Mouse (Mus musculus) neural tube, embryonic 15.5 days (tissue): ENCODE data around the gene Cs. TPM values are rescaled to one million over a fixed set of nuclear protein-coding genes. Genes with fewer than 3 reads are reported as not detected.

Source experiments
- ATAC-seq: fragments of 200-750 bp; cut with Nextera tagmentation; 2 replicates; pipeline ENCODE4 v1.8.0; 2017; ENCODE audit warnings: mild to moderate bottlenecking, moderate TSS enrichment, moderate library complexity; ENCODE audit not compliant: low FRiP score
- H3K27ac ChIP-seq: fragments of 300-500 bp; sonication (generic); replicated peaks from 2 replicates; pipeline ENCODE4 v1.5.1; 2015; ENCODE audit warnings: mild to moderate bottlenecking, inconsistent platforms
- H3K27me3 ChIP-seq: fragments of 300-500 bp; sonication (generic); replicated peaks from 2 replicates; pipeline ENCODE4 v1.6.1; 2015; ENCODE audit warnings: inconsistent platforms
- H3K36me3 ChIP-seq: fragments of 300-500 bp; sonication (generic); 2 replicates; pipeline ENCODE4 v1.6.1; 2015; ENCODE audit warnings: inconsistent platforms
- H3K4me1 ChIP-seq: fragments of 300-500 bp; sonication (generic); 2 replicates; pipeline ENCODE4 v1.6.1; 2015; ENCODE audit warnings: inconsistent platforms
- H3K4me2 ChIP-seq: fragments of 300-500 bp; sonication (generic); 2 replicates; pipeline ENCODE4 v1.6.1; 2015; ENCODE audit warnings: inconsistent platforms, mild to moderate bottlenecking, moderate library complexity
- H3K4me3 ChIP-seq: fragments of 300-500 bp; sonication (generic); replicated peaks from 2 replicates; pipeline ENCODE4 v1.5.1; 2015; ENCODE audit warnings: mild to moderate bottlenecking, inconsistent platforms
- H3K9ac ChIP-seq: fragments of 300-500 bp; sonication (generic); replicated peaks from 2 replicates; pipeline ENCODE4 v1.6.1; 2015; ENCODE audit warnings: mild to moderate bottlenecking, inconsistent platforms
- H3K9me3 ChIP-seq: fragments of 300-500 bp; sonication (generic); replicated peaks from 2 replicates; pipeline ENCODE4 v1.6.1; 2016; ENCODE audit warnings: inconsistent platforms
- WGBS: fragments of 180-500 bp; shearing (Covaris S2); methylation state at CpG from one replicate; pipeline ENCODE4 v1.1.7; 2015; ENCODE audit warnings: mixed read lengths; 5-methylcytosine and 5-hydroxymethylcytosine counted together
- polyA plus RNA-seq: library from polyadenylated mRNA; unstranded; fragments of >200 nt; fragmentation: Nextera tagmentation; extraction: Ambion mirVana; gene quantifications from 2 replicates; pipeline ENCODE4 v1.2.1, GENCODE M21; 2015

Cs gene
- polyA plus RNA-seq, 1 experiment from 2014 or later, result 268 TPM

DNA sequence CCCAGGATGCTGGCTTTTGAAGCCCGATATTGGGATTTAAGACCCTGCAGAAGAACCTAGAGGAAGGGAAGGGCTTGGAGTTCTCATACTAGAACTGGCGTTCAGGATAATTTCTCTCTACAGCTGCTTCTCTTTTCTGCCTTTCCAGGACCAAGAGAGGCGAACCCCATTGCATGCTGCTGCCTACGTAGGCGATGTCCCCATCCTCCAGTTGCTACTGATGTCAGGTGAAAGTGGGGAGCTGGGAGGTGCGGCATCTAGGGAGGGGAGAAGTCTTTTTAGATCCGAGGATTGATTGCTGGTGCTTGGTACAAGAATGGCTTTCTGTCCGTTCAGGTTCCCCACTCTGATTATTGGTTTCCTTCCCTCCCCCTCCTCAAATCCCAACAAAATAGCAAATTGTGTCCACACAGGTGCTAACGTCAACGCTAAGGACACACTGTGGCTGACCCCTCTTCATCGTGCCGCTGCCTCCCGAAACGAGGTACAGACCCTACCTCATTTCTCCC, 40.5 kb downstream of the Cs start:
- peak overlapping the region; percentile 83 for H3K9ac ChIP-seq
- peak overlapping the region; percentile 91 for H3K4me3 ChIP-seq
- no peak for ATAC-seq
- H3K4me1 ChIP-seq, result peaks cover 30% of the 10 kb centered on the region
- H3K4me2 ChIP-seq, result peak overlapping the region; percentile 80
- no peaks in the 10 kb centered on the region for H3K9me3 ChIP-seq
- H3K36me3 ChIP-seq, result peaks cover 42% of the 10 kb centered on the region
- H3K27me3 ChIP-seq, result no peaks in the 10 kb centered on the region
- H3K27ac ChIP-seq, result peak overlapping the region; percentile 97
- WGBS, result 54% methylated on average over 14 of the region's 14 CpGs

GRCm38 (mm10) chr10:128378462-128378861, 40.9 kb downstream of the Cs start:
- H3K9me3 ChIP-seq, result no peaks in the 10 kb centered on the region
- no peaks in the 10 kb centered on the region for H3K27me3 ChIP-seq
- H3K36me3 ChIP-seq, result peaks cover 46% of the 10 kb centered on the region
- H3K9ac ChIP-seq, result peak overlapping the region; percentile 83
- WGBS, result 40% methylated on average over 3 of the region's 3 CpGs
- H3K4me1 ChIP-seq, result peaks cover 30% of the 10 kb centered on the region
- H3K27ac ChIP-seq, result peak overlapping the region; percentile 97
- H3K4me3 ChIP-seq, result peak overlapping the region; percentile 91
- peak overlapping the region; percentile 80 for H3K4me2 ChIP-seq
- ATAC-seq, result no peak

- whole genome bisulfite sequencing, result 93% methylated on average over 7 of the region's 7 CpGs
Observed at GRCm38 (mm10) chr10:128379260-128379659, 41.7 kb downstream of the Cs start.

DNA sequence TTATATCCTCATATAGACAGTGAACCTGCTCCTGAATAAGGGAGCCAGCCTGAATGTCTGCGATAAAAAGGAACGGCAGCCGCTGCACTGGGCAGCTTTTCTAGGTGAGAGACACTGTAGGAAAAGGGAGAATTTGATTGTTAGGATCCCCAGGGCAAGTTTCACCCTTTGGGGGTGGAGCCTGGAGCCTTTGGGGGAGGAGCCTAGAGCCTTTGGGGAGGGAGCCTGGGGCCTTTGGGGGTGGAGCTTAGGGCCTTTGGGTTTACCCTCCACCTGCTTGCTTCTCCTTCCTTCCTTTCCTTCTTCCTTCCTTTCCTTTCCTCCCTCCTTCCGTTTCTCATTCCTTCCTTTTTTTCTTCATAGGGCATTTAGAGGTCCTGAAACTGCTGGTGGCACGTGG, 43.0 kb downstream of the Cs start:
- no peaks in the 10 kb centered on the region for H3K27me3 ChIP-seq
- WGBS, result 93% methylated on average over 5 of the region's 5 CpGs
- H3K27ac ChIP-seq, result no peak overlapping the region
- no peak overlapping the region for H3K9ac ChIP-seq
- H3K4me2 ChIP-seq, result no peak overlapping the region
- H3K4me1 ChIP-seq, result peaks cover 30% of the 10 kb centered on the region
- H3K9me3 ChIP-seq, result no peaks in the 10 kb centered on the region
- H3K4me3 ChIP-seq, result no peak overlapping the region
- H3K36me3 ChIP-seq, result peaks cover 66% of the 10 kb centered on the region
- no peak for ATAC-seq

More at GRCm38 (mm10) chr10:128379260-128379659, 41.7 kb downstream of the Cs start:
- no peak overlapping the region for H3K4me2 ChIP-seq
- H3K9ac ChIP-seq, result peak overlapping the region; percentile 83; the same call in 1 of the 2 replicates
- no peak for ATAC-seq
- peak overlapping the region; percentile 13; the same call in 1 of the 2 replicates for H3K27ac ChIP-seq
- no peaks in the 10 kb centered on the region for H3K9me3 ChIP-seq
- peaks cover 54% of the 10 kb centered on the region for H3K36me3 ChIP-seq
- H3K4me3 ChIP-seq, result no peak overlapping the region
- H3K27me3 ChIP-seq, result no peaks in the 10 kb centered on the region
- H3K4me1 ChIP-seq, result peaks cover 30% of the 10 kb centered on the region

DNA sequence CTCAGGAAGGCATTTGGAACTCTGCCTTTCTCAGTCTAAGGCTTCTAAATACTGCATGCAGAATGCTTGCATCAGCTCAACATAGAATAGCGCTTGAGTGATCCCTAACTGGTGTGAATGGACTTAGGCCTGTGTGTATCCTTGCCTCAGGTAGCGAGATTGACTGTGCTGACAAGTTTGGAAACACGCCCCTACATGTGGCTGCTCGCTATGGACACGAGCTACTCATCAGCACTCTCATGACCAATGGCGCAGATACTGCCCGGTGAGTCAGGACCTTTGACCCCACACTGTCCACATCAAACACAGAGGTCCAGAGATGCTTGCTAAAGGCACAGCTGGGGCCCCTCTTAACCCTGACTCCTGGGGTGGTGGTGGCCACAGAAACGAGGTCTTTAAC, 44.9 kb downstream of the Cs start:
- no peak overlapping the region for H3K9ac ChIP-seq
- peaks cover 20% of the 10 kb centered on the region for H3K4me1 ChIP-seq
- H3K27me3 ChIP-seq, result no peaks in the 10 kb centered on the region
- 92% methylated on average over 8 of the region's 8 CpGs for WGBS
- H3K4me3 ChIP-seq, result no peak overlapping the region
- no peaks in the 10 kb centered on the region for H3K9me3 ChIP-seq
- no peak overlapping the region for H3K4me2 ChIP-seq
- no peak overlapping the region for H3K27ac ChIP-seq
- H3K36me3 ChIP-seq, result peaks cover 85% of the 10 kb centered on the region
- ATAC-seq, result no peak

DNA sequence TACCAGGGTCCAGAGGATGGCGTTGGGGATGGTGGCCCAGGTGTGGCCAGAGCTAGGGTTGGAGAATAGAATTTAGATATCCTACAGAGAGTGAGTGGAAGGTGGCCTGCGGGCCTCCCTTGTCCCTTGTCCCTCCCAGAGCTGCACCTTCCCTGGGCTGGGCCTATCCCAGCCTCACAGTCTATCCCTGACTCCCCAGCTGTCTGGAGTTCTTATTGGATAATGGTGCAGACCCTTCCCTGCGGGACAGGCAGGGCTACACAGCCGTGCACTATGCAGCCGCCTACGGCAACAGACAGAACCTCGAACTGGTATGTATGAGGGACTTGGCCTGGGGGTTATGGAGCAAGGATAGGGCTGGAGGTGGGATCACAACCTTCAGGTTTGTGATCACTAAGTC, 48.4 kb downstream of the Cs start:
- WGBS, result 89% methylated on average over 7 of the region's 7 CpGs
- H3K27me3 ChIP-seq, result no peaks in the 10 kb centered on the region
- no peaks in the 10 kb centered on the region for H3K9me3 ChIP-seq
- H3K27ac ChIP-seq, result no peak overlapping the region
- ATAC-seq, result no peak
- no peaks in the 10 kb centered on the region for H3K4me1 ChIP-seq
- H3K4me3 ChIP-seq, result no peak overlapping the region
- H3K4me2 ChIP-seq, result no peak overlapping the region
- no peak overlapping the region for H3K9ac ChIP-seq
- peaks cover 97% of the 10 kb centered on the region for H3K36me3 ChIP-seq

- no peak overlapping the region for H3K4me3 ChIP-seq
- H3K27ac ChIP-seq, result no peak overlapping the region
- ATAC-seq, result no peak
- H3K36me3 ChIP-seq, result peaks cover 97% of the 10 kb centered on the region
- no peak overlapping the region for H3K9ac ChIP-seq
- no peaks in the 10 kb centered on the region for H3K9me3 ChIP-seq
- WGBS, result 92% methylated on average over 14 of the region's 14 CpGs
- no peaks in the 10 kb centered on the region for H3K4me1 ChIP-seq
- no peaks in the 10 kb centered on the region for H3K27me3 ChIP-seq
- H3K4me2 ChIP-seq, result no peak overlapping the region
Observed at GRCm38 (mm10) chr10:128388941-128389340, 51.4 kb downstream of the Cs start.

DNA sequence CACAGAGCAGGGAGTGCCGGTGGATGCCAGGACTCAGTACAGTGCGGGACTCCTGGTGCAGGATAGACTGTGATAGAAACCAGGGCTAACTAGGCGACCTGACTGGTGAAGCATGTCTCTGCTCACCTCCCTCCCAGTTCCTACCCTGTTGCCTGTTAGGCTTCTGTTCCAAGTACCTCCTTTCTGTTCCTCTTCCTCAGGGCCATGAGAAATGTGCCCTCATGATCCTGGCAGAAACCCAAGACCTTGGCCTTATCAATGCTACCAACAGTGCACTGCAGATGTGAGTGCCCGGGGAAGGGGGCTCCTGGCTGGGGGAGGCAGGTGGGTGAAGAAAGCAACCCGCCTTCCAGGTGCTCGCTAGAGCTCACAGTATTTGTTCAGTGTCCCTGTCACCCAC, 52.0 kb downstream of the Cs start:
- Histone ChIP-seq H3K4me1 (no peaks in the 10 kb centered on the region), H3K27me3 (no peaks in the 10 kb centered on the region), H3K36me3 (peaks cover 95% of the 10 kb centered on the region), H3K4me2 (no peak overlapping the region), H3K27ac (no peak overlapping the region), H3K9me3 (no peaks in the 10 kb centered on the region), H3K4me3 (no peak overlapping the region), H3K9ac (no peak overlapping the region)
- no peak for ATAC-seq
- WGBS, result 88% methylated on average over 6 of the region's 6 CpGs

- Histone ChIP-seq H3K4me1 (no peaks in the 10 kb centered on the region), H3K27ac (no peak overlapping the region), H3K36me3 (peaks cover 88% of the 10 kb centered on the region), H3K9ac (no peak overlapping the region), H3K4me3 (no peak overlapping the region), H3K27me3 (no peaks in the 10 kb centered on the region), H3K9me3 (no peaks in the 10 kb centered on the region), H3K4me2 (no peak overlapping the region)
- WGBS, result 93% methylated on average over 12 of the region's 12 CpGs
- ATAC-seq, result no peak
Observed at GRCm38 (mm10) chr10:128390366-128390765, 52.8 kb downstream of the Cs start.

- Histone ChIP-seq H3K36me3 (peaks cover 74% of the 10 kb centered on the region), H3K27ac (no peak overlapping the region), H3K9ac (no peak overlapping the region), H3K27me3 (no peaks in the 10 kb centered on the region), H3K4me1 (no peaks in the 10 kb centered on the region), H3K9me3 (no peaks in the 10 kb centered on the region), H3K4me2 (no peak overlapping the region), H3K4me3 (no peak overlapping the region)
- ATAC-seq, result no peak
- WGBS, result 85% methylated on average over 6 of the region's 6 CpGs
Observed at GRCm38 (mm10) chr10:128391850-128392249, 54.3 kb downstream of the Cs start.

DNA sequence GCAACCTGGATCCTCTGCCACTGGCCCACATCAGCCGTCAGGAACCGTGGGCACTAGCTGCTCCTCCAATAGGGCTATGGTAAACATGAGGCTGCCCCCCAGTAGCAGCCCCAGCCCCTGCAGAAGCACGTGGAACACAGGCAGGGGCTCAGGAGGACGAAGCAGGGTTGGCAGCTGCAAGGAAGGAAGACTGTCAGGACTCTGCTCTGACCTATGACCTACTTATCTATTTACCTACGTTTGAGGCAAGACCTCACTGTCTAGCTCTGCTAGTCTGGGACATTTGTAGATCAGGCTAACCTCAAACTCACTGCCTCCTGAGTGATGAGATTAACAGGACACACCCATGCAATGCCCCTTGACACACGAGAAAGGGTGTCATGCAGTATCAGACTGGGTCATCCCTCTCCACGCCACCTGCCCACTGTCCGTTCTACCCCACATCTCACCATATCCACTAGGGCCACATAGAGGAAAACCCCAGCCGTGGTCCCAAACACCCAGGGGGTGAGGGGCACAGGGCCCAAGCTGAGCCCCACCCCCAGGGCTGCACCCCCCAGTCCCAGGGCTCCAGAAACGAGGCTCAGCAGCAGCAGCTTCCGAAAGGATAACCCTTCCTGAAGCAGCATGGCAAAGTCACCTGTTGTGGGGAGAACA, 58.6 kb downstream of the Cs start:
- no peaks in the 10 kb centered on the region for H3K27me3 ChIP-seq
- no peaks in the 10 kb centered on the region for H3K4me1 ChIP-seq
- no peak overlapping the region for H3K9ac ChIP-seq
- whole genome bisulfite sequencing, result 78% methylated on average over 11 of the region's 11 CpGs
- H3K4me2 ChIP-seq, result no peak overlapping the region
- H3K27ac ChIP-seq, result no peak overlapping the region
- H3K4me3 ChIP-seq, result no peak overlapping the region
- no peak for ATAC-seq
- H3K36me3 ChIP-seq, result peaks cover 31% of the 10 kb centered on the region
- no peaks in the 10 kb centered on the region for H3K9me3 ChIP-seq

- Histone ChIP-seq H3K4me3 (no peak overlapping the region), H3K9me3 (no peaks in the 10 kb centered on the region), H3K27me3 (no peaks in the 10 kb centered on the region), H3K4me1 (no peaks in the 10 kb centered on the region), H3K4me2 (no peak overlapping the region), H3K36me3 (peaks cover 27% of the 10 kb centered on the region), H3K27ac (no peak overlapping the region), H3K9ac (no peak overlapping the region)
- no peak for ATAC-seq
- WGBS, result 65% methylated on average over 10 of the region's 10 CpGs
Observed at GRCm38 (mm10) chr10:128396716-128397264, 59.3 kb downstream of the Cs start.
